Mouse (Mus musculus): ENCODE results near the gene Gm20388. TPM values are rescaled to one million over a fixed set of nuclear protein-coding genes. Genes with fewer than 3 reads are reported as not detected.

Gene Gm20388
- polyA plus RNA-seq, 1 experiment from 2014 or later = 5.5 TPM

- peaks cover 2% of the 10 kb centered on the region; the same call in 1 of the 2 replicates for H3K27me3 ChIP-seq
- ATAC-seq (ENCODE audit: borderline replicate concordance, extremely low read depth, low FRiP score, low TSS enrichment) = no peak; the same call in 1 of the 2 replicates
- WGBS = 17% methylated on average over 4 of the region's 4 CpGs
Measured at GRCm38 (mm10) chr8:123110649-123111048, 3200.0 kb downstream of the Gm20388 start.

GRCm38 (mm10) chr8:123112892-123113291 lies 3202.3 kb downstream of the Gm20388 start:
- H3K27ac ChIP-seq = no peak overlapping the region
- no peak for ATAC-seq (ENCODE audit: borderline replicate concordance, extremely low read depth, low FRiP score, low TSS enrichment)
- peaks cover 24% of the 10 kb centered on the region for H3K27me3 ChIP-seq
- no peaks in the 10 kb centered on the region for H3K9me3 ChIP-seq
- H3K4me2 ChIP-seq = no peak overlapping the region
- WGBS = 63% methylated on average over 9 of the region's 9 CpGs
- no peaks in the 10 kb centered on the region for H3K36me3 ChIP-seq
- H3K4me1 ChIP-seq = peaks cover 26% of the 10 kb centered on the region
- no peak overlapping the region for H3K4me3 ChIP-seq
- H3K9ac ChIP-seq = no peak overlapping the region

More at GRCm38 (mm10) chr8:123110649-123111048, 3200.0 kb downstream of the Gm20388 start:
- Histone ChIP-seq H3K27ac (no peak overlapping the region), H3K4me3 (no peak overlapping the region), H3K36me3 (peaks cover 1% of the 10 kb centered on the region; the same call in 1 of the 2 replicates), H3K9ac (no peak overlapping the region), H3K9me3 (no peaks in the 10 kb centered on the region), H3K4me2 (no peak overlapping the region), H3K4me1 (peaks cover 10% of the 10 kb centered on the region)

GRCm38 (mm10) chr8:123113908-123114469 lies 3203.3 kb downstream of the Gm20388 start:
- no peak overlapping the region for H3K4me3 ChIP-seq
- WGBS = 25% methylated on average over 2 of the region's 2 CpGs
- no peaks in the 10 kb centered on the region for H3K36me3 ChIP-seq
- H3K4me2 ChIP-seq = no peak overlapping the region
- H3K9me3 ChIP-seq = no peaks in the 10 kb centered on the region
- peaks cover 29% of the 10 kb centered on the region for H3K4me1 ChIP-seq
- no peak overlapping the region; the same call in 1 of the 2 replicates for H3K27ac ChIP-seq
- no peak overlapping the region for H3K9ac ChIP-seq
- ATAC-seq (ENCODE audit: borderline replicate concordance, extremely low read depth, low FRiP score, low TSS enrichment) = no peak
- H3K27me3 ChIP-seq = peaks cover 35% of the 10 kb centered on the region

- 27% methylated on average over 3 of the region's 3 CpGs for WGBS
- H3K9ac ChIP-seq = no peak overlapping the region
- no peak overlapping the region for H3K27ac ChIP-seq
- no peaks in the 10 kb centered on the region for H3K9me3 ChIP-seq
- no peak for ATAC-seq (ENCODE audit: borderline replicate concordance, extremely low read depth, low FRiP score, low TSS enrichment)
- H3K4me1 ChIP-seq = peaks cover 29% of the 10 kb centered on the region
- H3K4me2 ChIP-seq = no peak overlapping the region
- H3K27me3 ChIP-seq = peaks cover 42% of the 10 kb centered on the region
- no peaks in the 10 kb centered on the region for H3K36me3 ChIP-seq
- no peak overlapping the region for H3K4me3 ChIP-seq
Measured at GRCm38 (mm10) chr8:123114644-123115043, 3204.0 kb downstream of the Gm20388 start.

GRCm38 (mm10) chr8:123117127-123117731 lies 3206.6 kb downstream of the Gm20388 start, which contains the start of gene Cpne7:
TSS of gene Cpne7 (plus strand) at chr8:123117374.
- H3K4me2 ChIP-seq = peak within 1 kb of the TSS; percentile 79
- no peaks in the 10 kb centered on the region for H3K9me3 ChIP-seq
- WGBS = under 1% methylated on average over 50 of the region's 51 CpGs
- peak within 1 kb of the TSS; percentile 43 for H3K4me3 ChIP-seq
- H3K9ac ChIP-seq = peak within 1 kb of the TSS; percentile 3; the same call in 1 of the 2 replicates
- ATAC-seq (ENCODE audit: borderline replicate concordance, extremely low read depth, low FRiP score, low TSS enrichment) = no peak
- H3K27me3 ChIP-seq = peaks cover 48% of the 10 kb centered on the region
- no peak within 1 kb of the TSS for H3K27ac ChIP-seq
- peaks cover 29% of the 10 kb centered on the region for H3K4me1 ChIP-seq
- H3K36me3 ChIP-seq = no peaks in the 10 kb centered on the region

- peak overlapping the region; percentile 79 for H3K4me2 ChIP-seq
- no peaks in the 10 kb centered on the region for H3K9me3 ChIP-seq
- H3K9ac ChIP-seq = no peak overlapping the region
- peak overlapping the region; percentile 43 for H3K4me3 ChIP-seq
- no peak overlapping the region for H3K27ac ChIP-seq
- peaks cover 48% of the 10 kb centered on the region for H3K27me3 ChIP-seq
- WGBS = 2% methylated on average over 17 of the region's 17 CpGs
- ATAC-seq (ENCODE audit: borderline replicate concordance, extremely low read depth, low FRiP score, low TSS enrichment) = no peak
- H3K36me3 ChIP-seq = no peaks in the 10 kb centered on the region
- H3K4me1 ChIP-seq = peaks cover 29% of the 10 kb centered on the region
Measured at GRCm38 (mm10) chr8:123117744-123118143, 3207.1 kb downstream of the Gm20388 start.

- H3K4me3 ChIP-seq = no peak overlapping the region
- H3K9me3 ChIP-seq = no peaks in the 10 kb centered on the region
- no peak overlapping the region for H3K27ac ChIP-seq
- peaks cover 19% of the 10 kb centered on the region for H3K4me1 ChIP-seq
- H3K9ac ChIP-seq = no peak overlapping the region
- H3K36me3 ChIP-seq = no peaks in the 10 kb centered on the region
- no peak overlapping the region for H3K4me2 ChIP-seq
- 43% methylated on average over 9 of the region's 9 CpGs for WGBS
- H3K27me3 ChIP-seq = peaks cover 44% of the 10 kb centered on the region
- no peak for ATAC-seq (ENCODE audit: borderline replicate concordance, extremely low read depth, low FRiP score, low TSS enrichment)
Measured at GRCm38 (mm10) chr8:123122059-123122458, 3211.4 kb downstream of the Gm20388 start.

GRCm38 (mm10) chr8:123122670-123123069 lies 3212.0 kb downstream of the Gm20388 start:
- Histone ChIP-seq H3K4me3 (no peak overlapping the region), H3K9me3 (no peaks in the 10 kb centered on the region), H3K27me3 (peaks cover 41% of the 10 kb centered on the region), H3K36me3 (no peaks in the 10 kb centered on the region), H3K4me2 (no peak overlapping the region), H3K4me1 (peaks cover 13% of the 10 kb centered on the region), H3K9ac (no peak overlapping the region), H3K27ac (no peak overlapping the region)
- WGBS = 74% methylated on average over 5 of the region's 5 CpGs
- no peak for ATAC-seq (ENCODE audit: borderline replicate concordance, extremely low read depth, low FRiP score, low TSS enrichment)

GRCm38 (mm10) chr8:123126193-123126816 lies 3215.7 kb downstream of the Gm20388 start:
- H3K9me3 ChIP-seq = no peaks in the 10 kb centered on the region
- ATAC-seq (ENCODE audit: borderline replicate concordance, extremely low read depth, low FRiP score, low TSS enrichment) = peak; percentile 46
- H3K36me3 ChIP-seq = no peaks in the 10 kb centered on the region
- no peak overlapping the region for H3K27ac ChIP-seq
- H3K4me2 ChIP-seq = peak overlapping the region; percentile 19; the same call in 1 of the 2 replicates
- 5% methylated on average over 19 of the region's 19 CpGs for WGBS
- H3K9ac ChIP-seq = no peak overlapping the region
- peaks cover 14% of the 10 kb centered on the region for H3K27me3 ChIP-seq
- H3K4me3 ChIP-seq = no peak overlapping the region
- peaks cover 7% of the 10 kb centered on the region for H3K4me1 ChIP-seq

GRCm38 (mm10) chr8:123131041-123131440 lies 3220.4 kb downstream of the Gm20388 start:
- Histone ChIP-seq H3K27ac (no peak overlapping the region), H3K4me2 (no peak overlapping the region), H3K27me3 (peaks cover 12% of the 10 kb centered on the region; the same call in 1 of the 2 replicates), H3K4me3 (no peak overlapping the region), H3K9me3 (no peaks in the 10 kb centered on the region), H3K9ac (no peak overlapping the region), H3K4me1 (peaks cover 5% of the 10 kb centered on the region; the same call in 1 of the 2 replicates), H3K36me3 (no peaks in the 10 kb centered on the region)
- ATAC-seq (ENCODE audit: borderline replicate concordance, extremely low read depth, low FRiP score, low TSS enrichment) = no peak
- WGBS = 40% methylated on average over 9 of the region's 9 CpGs

GRCm38 (mm10) chr8:123132953-123133352 lies 3222.3 kb downstream of the Gm20388 start:
- ATAC-seq (ENCODE audit: borderline replicate concordance, extremely low read depth, low FRiP score, low TSS enrichment) = no peak
- Histone ChIP-seq H3K27me3 (no peaks in the 10 kb centered on the region; the same call in 1 of the 2 replicates), H3K36me3 (no peaks in the 10 kb centered on the region), H3K4me3 (no peak overlapping the region), H3K9ac (no peak overlapping the region), H3K27ac (no peak overlapping the region), H3K9me3 (no peaks in the 10 kb centered on the region), H3K4me1 (peaks cover 18% of the 10 kb centered on the region), H3K4me2 (no peak overlapping the region)
- 100% methylated on average over 2 of the region's 2 CpGs for WGBS

GRCm38 (mm10) chr8:123134149-123134713 lies 3223.6 kb downstream of the Gm20388 start:
- no peak for ATAC-seq (ENCODE audit: borderline replicate concordance, extremely low read depth, low FRiP score, low TSS enrichment)

More at GRCm38 (mm10) chr8:123134149-123134713, 3223.6 kb downstream of the Gm20388 start:
- WGBS = 83% methylated on average over 11 of the region's 11 CpGs
- H3K36me3 ChIP-seq = no peaks in the 10 kb centered on the region
- no peak overlapping the region for H3K27ac ChIP-seq
- H3K4me2 ChIP-seq = no peak overlapping the region
- no peak overlapping the region for H3K9ac ChIP-seq
- no peaks in the 10 kb centered on the region for H3K27me3 ChIP-seq
- peaks cover 24% of the 10 kb centered on the region for H3K4me1 ChIP-seq
- no peaks in the 10 kb centered on the region for H3K9me3 ChIP-seq
- no peak overlapping the region for H3K4me3 ChIP-seq

Measured in lung, embryonic 15.5 days (tissue).